Mouse (Mus musculus) midbrain, postnatal 0 days (tissue): ENCODE measurements around the gene Celf2. TPM values are rescaled to one million over a fixed set of nuclear protein-coding genes. Genes with fewer than 3 reads are reported as not detected.

Experiments
- ATAC-seq: fragments of 200-750 bp; cut with Nextera tagmentation; 2 replicates; pipeline ENCODE4 v1.8.0; 2017; ENCODE audit warnings: moderate number of reproducible peaks, mild to moderate bottlenecking, moderate TSS enrichment, moderate library complexity; ENCODE audit not compliant: low FRiP score
- DNase-seq: peaks from one replicate; pipeline ENCODE4 v3.0.0-alpha.2; 2015; ENCODE audit warnings: low spot score
- H3K27ac ChIP-seq: fragments of 300-500 bp; sonication (generic); 2 replicates; pipeline ENCODE4 v1.5.1; 2014; ENCODE audit warnings: low read depth, mild to moderate bottlenecking, low read length, mixed read lengths
- H3K27me3 ChIP-seq: fragments of 300-500 bp; sonication (generic); 2 replicates; pipeline ENCODE4 v1.6.1; 2014; ENCODE audit warnings: low read length, control low read depth, mixed read lengths; ENCODE audit not compliant: insufficient read depth
- H3K36me3 ChIP-seq: fragments of 300-500 bp; sonication (generic); 2 replicates; pipeline ENCODE4 v1.6.1; 2014; ENCODE audit warnings: low read length, control low read depth, mixed read lengths; ENCODE audit not compliant: insufficient read depth
- H3K4me1 ChIP-seq: fragments of 300-500 bp; sonication (generic); 2 replicates; pipeline ENCODE4 v1.6.1; 2014; ENCODE audit warnings: mild to moderate bottlenecking, control low read depth, antibody characterized with exemption, low read length, mixed read lengths; ENCODE audit not compliant: insufficient read depth
- H3K4me2 ChIP-seq: fragments of 300-500 bp; sonication (generic); 2 replicates; pipeline ENCODE4 v1.6.1; 2014; ENCODE audit warnings: low read depth, mild to moderate bottlenecking, low read length, mixed read lengths; ENCODE audit not compliant: poor library complexity, severe bottlenecking
- H3K4me3 ChIP-seq: fragments of 300-500 bp; sonication (generic); 2 replicates; pipeline ENCODE4 v1.5.1; 2014; ENCODE audit warnings: low read depth, mild to moderate bottlenecking, low read length, moderate library complexity
- H3K9ac ChIP-seq: fragments of 300-500 bp; sonication (generic); replicated peaks from 2 replicates; pipeline ENCODE4 v1.6.1; 2014; ENCODE audit warnings: mild to moderate bottlenecking, low read length, moderate library complexity, mixed read lengths; ENCODE audit not compliant: poor library complexity, severe bottlenecking
- H3K9me3 ChIP-seq: fragments of 300-500 bp; sonication (generic); 2 replicates; pipeline ENCODE4 v1.6.1; 2016; ENCODE audit warnings: low read length, control low read depth
- CTCF ChIP-seq: IDR thresholded peaks from 2 replicates; pipeline ENCODE4 v1.5.1; 2016; ENCODE audit warnings: antibody characterized with exemption, mild to moderate bottlenecking
- WGBS: fragments of 180-500 bp; shearing (Covaris S2); extraction: QIAGEN DNeasy Blood & Tissue Kit; methylation state at CpG from one replicate; pipeline ENCODE4 v1.1.7; 2014; 5-methylcytosine and 5-hydroxymethylcytosine counted together
- polyA plus RNA-seq: library from polyadenylated mRNA; unstranded; fragments of >200 nt; fragmentation: Nextera tagmentation; extraction: Ambion mirVana; gene quantifications from 2 replicates; pipeline ENCODE4 v1.2.1, GENCODE M21; 2015
- total RNA-seq: library from RNA; depleted of rRNA; stranded (reverse); fragments of >200 nt; gene quantifications from 2 replicates; pipeline ENCODE4 v1.2.3, GENCODE M21; 2014

Celf2 gene
- total and polyA plus RNA-seq, 2 experiments from 2014 or later = 112 to 135 TPM

GRCm38 (mm10) chr2:6721460-6722401, 787.6 kb downstream of the Celf2 start:
- Histone ChIP-seq H3K27me3 (no peaks in the 10 kb centered on the region), H3K4me3 (peak overlapping the region; percentile 25), H3K9me3 (no peaks in the 10 kb centered on the region), H3K27ac (no peak overlapping the region), H3K36me3 (0 out of 2 replicates have a peak, but pooled peaks cover 3% of the 10 kb centered on the region), H3K4me1 (no peaks in the 10 kb centered on the region; the same call in 1 of the 2 replicates), H3K4me2 (peak overlapping the region; percentile 65), H3K9ac (peak overlapping the region; percentile 40; the same call in 1 of the 2 replicates)
- TF ChIP-seq CTCF = no peak
- peak; percentile 61 for DNase-seq
- ATAC-seq = peak; percentile 76
- 10% methylated on average over 17 of the region's 17 CpGs for WGBS

DNA sequence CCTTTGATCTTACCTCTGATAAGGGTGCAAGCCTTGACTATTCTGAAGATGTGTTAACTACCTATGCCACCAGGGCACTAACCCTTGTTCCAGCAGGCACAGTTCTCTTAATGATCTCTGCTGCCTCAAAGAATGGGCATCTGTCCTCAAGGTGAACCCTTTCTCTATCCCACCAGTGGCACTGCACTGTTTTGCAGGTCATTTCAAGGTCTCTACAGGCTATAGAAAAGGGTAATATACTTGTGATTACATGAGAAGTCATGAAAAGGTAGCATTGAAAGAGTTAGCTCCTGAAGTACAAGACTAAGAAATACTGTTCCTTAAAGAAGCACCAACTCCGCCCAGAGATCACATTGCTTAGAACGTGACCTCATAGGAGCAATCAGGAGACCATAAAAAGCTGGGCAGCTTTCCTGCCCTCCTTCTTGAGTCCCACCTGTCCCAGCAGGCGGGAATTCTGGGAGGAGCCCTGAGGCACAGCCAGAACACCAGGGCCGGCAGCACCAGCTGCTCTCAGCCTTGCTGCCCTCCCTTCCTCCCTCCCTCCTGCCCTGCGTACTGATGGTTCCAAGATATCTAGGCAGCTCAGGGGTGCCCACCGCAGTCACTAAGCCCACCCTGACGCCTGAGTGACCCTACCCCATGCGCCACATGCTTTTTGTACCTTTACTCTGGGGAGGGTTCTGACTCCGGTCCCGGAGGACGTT, 788.5 kb downstream of the Celf2 start:
- H3K27me3 ChIP-seq = no peaks in the 10 kb centered on the region
- no peaks in the 10 kb centered on the region; the same call in 1 of the 2 replicates for H3K4me1 ChIP-seq
- 28% methylated on average over 11 of the region's 11 CpGs for WGBS
- DNase-seq (peak; percentile 37), ATAC-seq (peak; percentile 70)
- H3K4me2 ChIP-seq = peak overlapping the region; percentile 65
- no peak overlapping the region for H3K27ac ChIP-seq
- H3K9ac ChIP-seq = peak overlapping the region; percentile 40
- H3K4me3 ChIP-seq = peak overlapping the region; percentile 25
- no peaks in the 10 kb centered on the region for H3K9me3 ChIP-seq
- no peak for TF ChIP-seq CTCF
- H3K36me3 ChIP-seq = 0 out of 2 replicates have a peak, but pooled peaks cover 3% of the 10 kb centered on the region

- Histone ChIP-seq H3K4me1 (no peaks in the 10 kb centered on the region; the same call in 1 of the 2 replicates), H3K36me3 (0 out of 2 replicates have a peak, but pooled peaks cover 3% of the 10 kb centered on the region), H3K27me3 (no peaks in the 10 kb centered on the region), H3K9me3 (no peaks in the 10 kb centered on the region), H3K9ac (no peak overlapping the region), H3K4me2 (no peak overlapping the region), H3K4me3 (no peak overlapping the region), H3K27ac (no peak overlapping the region)
- DNase-seq = no peak
- no peak for TF ChIP-seq CTCF
- no peak for ATAC-seq
Observed at GRCm38 (mm10) chr2:6718864-6719263, 790.5 kb downstream of the Celf2 start.

- TF ChIP-seq CTCF = no peak
- no peak for DNase-seq
- Histone ChIP-seq H3K27me3 (no peaks in the 10 kb centered on the region), H3K9me3 (no peaks in the 10 kb centered on the region), H3K4me3 (no peak overlapping the region), H3K4me2 (no peak overlapping the region), H3K27ac (no peak overlapping the region), H3K36me3 (0 out of 2 replicates have a peak, but pooled peaks cover 3% of the 10 kb centered on the region), H3K9ac (no peak overlapping the region), H3K4me1 (no peaks in the 10 kb centered on the region; the same call in 1 of the 2 replicates)
- ATAC-seq = no peak
- 76% methylated on average over 3 of the region's 3 CpGs for WGBS
Observed at GRCm38 (mm10) chr2:6717953-6718352, 791.4 kb downstream of the Celf2 start.

- Histone ChIP-seq H3K4me2 (no peak overlapping the region), H3K27me3 (no peaks in the 10 kb centered on the region), H3K4me3 (no peak overlapping the region), H3K9ac (no peak overlapping the region), H3K4me1 (no peaks in the 10 kb centered on the region), H3K36me3 (0 out of 2 replicates have a peak, but pooled peaks cover 3% of the 10 kb centered on the region), H3K9me3 (no peaks in the 10 kb centered on the region), H3K27ac (no peak overlapping the region)
- TF ChIP-seq CTCF = no peak
- no peak for ATAC-seq
- DNase-seq = no peak
- WGBS = 95% methylated on average over 3 of the region's 3 CpGs
Observed at GRCm38 (mm10) chr2:6715562-6715961, 793.8 kb downstream of the Celf2 start.
